Mouse (Mus musculus) liver, embryonic 14.5 days (tissue): Measurements from ENCODE around the gene Gprc5b.

Experiments
- CTCF ChIP-seq: IDR thresholded peaks from 2 replicates; pipeline ENCODE4 v1.5.1; 2016; ENCODE audit warnings: antibody characterized with exemption, low read depth, control low read depth
- EP300 ChIP-seq: IDR thresholded peaks from 2 replicates; pipeline ENCODE4 v1.6.1; 2016; ENCODE audit warnings: antibody characterized with exemption, low read depth

- TF ChIP-seq CTCF = no peak
- no peak for TF ChIP-seq EP300
Observed at GRCm38 (mm10) chr7:119002501-119002900, 7.5 kb upstream of the Gprc5b start.
